Mouse (Mus musculus) midbrain, postnatal 0 days (tissue): Measurements from ENCODE around the gene Cenpp. TPM values are rescaled to one million over a fixed set of nuclear protein-coding genes. Genes with fewer than 3 reads are reported as not detected.

Experiments used
- ATAC-seq: fragments of 200-750 bp; cut with Nextera tagmentation; 2 replicates; pipeline ENCODE4 v1.8.0; 2017; ENCODE audit warnings: moderate number of reproducible peaks, mild to moderate bottlenecking, moderate TSS enrichment, moderate library complexity; ENCODE audit not compliant: low FRiP score
- DNase-seq: peaks from one replicate; pipeline ENCODE4 v3.0.0-alpha.2; 2015; ENCODE audit warnings: low spot score
- H3K27ac ChIP-seq: fragments of 300-500 bp; sonication (generic); 2 replicates; pipeline ENCODE4 v1.5.1; 2014; ENCODE audit warnings: low read depth, mild to moderate bottlenecking, low read length, mixed read lengths
- H3K27me3 ChIP-seq: fragments of 300-500 bp; sonication (generic); 2 replicates; pipeline ENCODE4 v1.6.1; 2014; ENCODE audit warnings: low read length, control low read depth, mixed read lengths; ENCODE audit not compliant: insufficient read depth
- H3K36me3 ChIP-seq: fragments of 300-500 bp; sonication (generic); 2 replicates; pipeline ENCODE4 v1.6.1; 2014; ENCODE audit warnings: low read length, control low read depth, mixed read lengths; ENCODE audit not compliant: insufficient read depth
- H3K4me1 ChIP-seq: fragments of 300-500 bp; sonication (generic); 2 replicates; pipeline ENCODE4 v1.6.1; 2014; ENCODE audit warnings: mild to moderate bottlenecking, control low read depth, antibody characterized with exemption, low read length, mixed read lengths; ENCODE audit not compliant: insufficient read depth
- H3K4me2 ChIP-seq: fragments of 300-500 bp; sonication (generic); 2 replicates; pipeline ENCODE4 v1.6.1; 2014; ENCODE audit warnings: low read depth, mild to moderate bottlenecking, low read length, mixed read lengths; ENCODE audit not compliant: poor library complexity, severe bottlenecking
- H3K4me3 ChIP-seq: fragments of 300-500 bp; sonication (generic); 2 replicates; pipeline ENCODE4 v1.5.1; 2014; ENCODE audit warnings: low read depth, mild to moderate bottlenecking, low read length, moderate library complexity
- H3K9ac ChIP-seq: fragments of 300-500 bp; sonication (generic); replicated peaks from 2 replicates; pipeline ENCODE4 v1.6.1; 2014; ENCODE audit warnings: mild to moderate bottlenecking, low read length, moderate library complexity, mixed read lengths; ENCODE audit not compliant: poor library complexity, severe bottlenecking
- H3K9me3 ChIP-seq: fragments of 300-500 bp; sonication (generic); 2 replicates; pipeline ENCODE4 v1.6.1; 2016; ENCODE audit warnings: low read length, control low read depth
- CTCF ChIP-seq: IDR thresholded peaks from 2 replicates; pipeline ENCODE4 v1.5.1; 2016; ENCODE audit warnings: antibody characterized with exemption, mild to moderate bottlenecking
- WGBS: fragments of 180-500 bp; shearing (Covaris S2); extraction: QIAGEN DNeasy Blood & Tissue Kit; methylation state at CpG from one replicate; pipeline ENCODE4 v1.1.7; 2014; 5-methylcytosine and 5-hydroxymethylcytosine counted together
- polyA plus RNA-seq: library from polyadenylated mRNA; unstranded; fragments of >200 nt; fragmentation: Nextera tagmentation; extraction: Ambion mirVana; gene quantifications from 2 replicates; pipeline ENCODE4 v1.2.1, GENCODE M21; 2015
- total RNA-seq: library from RNA; depleted of rRNA; stranded (reverse); fragments of >200 nt; gene quantifications from 2 replicates; pipeline ENCODE4 v1.2.3, GENCODE M21; 2014; rRNA removed

Cenpp gene
- total RNA-seq: 1.3 and 9.3 TPM in 2 replicates
- 6.9 and 7.1 TPM in 2 replicates for polyA plus RNA-seq

DNA sequence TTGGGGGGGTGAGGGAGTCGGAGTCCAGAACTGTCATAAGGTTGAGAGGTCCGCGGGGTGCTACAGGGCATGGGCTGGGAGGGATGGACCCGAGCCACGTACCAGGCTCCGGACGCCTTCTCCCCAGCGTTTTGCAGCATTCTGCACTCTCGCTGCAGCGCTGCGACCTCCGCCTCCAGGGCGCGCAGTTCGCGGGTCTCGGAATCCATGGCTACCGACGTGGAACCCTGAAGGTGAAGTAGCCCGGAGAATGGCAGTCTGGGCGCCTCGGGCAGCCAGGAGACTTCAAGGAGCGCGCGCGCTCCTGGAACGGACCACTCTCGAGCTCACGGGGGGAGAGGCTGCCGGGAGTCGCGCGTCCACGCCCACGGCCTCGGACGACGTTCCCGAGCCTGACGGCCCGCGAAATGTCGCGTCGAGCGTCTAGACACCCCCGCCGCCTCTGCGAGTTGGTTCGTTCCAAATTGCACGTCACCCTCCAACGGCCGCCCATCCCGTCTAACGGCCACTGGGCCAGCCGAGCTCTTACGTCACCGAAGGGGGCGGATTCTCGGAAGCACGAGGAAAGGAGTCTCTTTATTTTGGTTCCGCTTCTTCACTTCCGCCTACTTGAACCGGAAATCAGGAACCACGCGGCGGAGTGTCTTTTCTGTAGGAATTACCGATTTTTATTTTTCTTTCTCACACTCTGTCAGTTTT lies at the start of gene Cenpp, which contains the start of gene Nol8:
Gene Cenpp (minus strand): TSS at position 305 of the 699 bp plus-strand sequence.
Gene Nol8 (plus strand): TSS at position 598 of the 699 bp plus-strand sequence.
- H3K36me3 ChIP-seq: no peaks in the 10 kb centered on the region
- TF ChIP-seq CTCF: peak; percentile 41
- H3K27me3 ChIP-seq: no peaks in the 10 kb centered on the region
- 0 out of 2 replicates have a peak, but pooled peaks cover 4% of the 10 kb centered on the region for H3K4me1 ChIP-seq
- ATAC-seq: peak; percentile 99
- peak within 1 kb of the TSS; percentile 65 for H3K9ac ChIP-seq
- H3K4me3 ChIP-seq: peak within 1 kb of the TSS; percentile 78
- H3K9me3 ChIP-seq: no peaks in the 10 kb centered on the region
- DNase-seq: peak; percentile 99
- peak within 1 kb of the TSS; percentile 90 for H3K4me2 ChIP-seq
- 0 out of 2 replicates have a peak within 1 kb of the TSS, but pooled peaks have one; percentile 32 for H3K27ac ChIP-seq
- WGBS: under 1% methylated on average over 68 of the region's 68 CpGs

- 97% methylated on average over 5 of the region's 5 CpGs for WGBS
- no peaks in the 10 kb centered on the region for H3K27me3 ChIP-seq
- no peak overlapping the region for H3K9ac ChIP-seq
- H3K4me3 ChIP-seq: no peak overlapping the region
- TF ChIP-seq CTCF: no peak
- H3K36me3 ChIP-seq: peaks cover 37% of the 10 kb centered on the region
- no peak overlapping the region for H3K27ac ChIP-seq
- no peak for DNase-seq
- ATAC-seq: no peak
- H3K4me2 ChIP-seq: no peak overlapping the region
- H3K4me1 ChIP-seq: no peaks in the 10 kb centered on the region
- no peaks in the 10 kb centered on the region for H3K9me3 ChIP-seq
These were observed 38.5 kb upstream of the Cenpp start for GRCm38 (mm10) chr13:49691056-49691455.

DNA sequence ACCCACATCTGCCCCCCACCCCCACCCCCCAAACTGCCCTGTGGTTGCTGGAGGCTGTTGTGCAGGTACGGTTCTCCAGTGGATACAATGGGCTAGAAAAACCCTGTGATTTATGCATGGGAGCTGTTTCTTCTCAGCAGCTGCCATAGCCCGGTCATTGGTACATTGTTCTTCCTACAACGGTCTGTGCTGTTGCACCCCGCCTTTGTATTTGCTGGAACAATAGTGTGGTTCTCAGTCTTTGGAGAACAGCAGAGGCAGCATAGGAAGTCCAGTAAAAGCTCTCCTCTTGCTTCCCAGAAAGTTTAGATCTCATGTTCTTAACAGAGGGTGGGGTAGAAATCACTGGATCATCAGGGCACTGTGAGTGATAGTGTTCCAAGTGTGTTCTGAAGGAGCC lies 31.7 kb upstream of the Cenpp start:
- no peak overlapping the region for H3K4me3 ChIP-seq
- H3K4me1 ChIP-seq: 0 out of 2 replicates have a peak, but pooled peaks cover 3% of the 10 kb centered on the region
- no peak for DNase-seq
- H3K4me2 ChIP-seq: no peak overlapping the region
- H3K36me3 ChIP-seq: peaks cover 7% of the 10 kb centered on the region; the same call in 1 of the 2 replicates
- WGBS: 59% methylated on average over 4 of the region's 4 CpGs
- TF ChIP-seq CTCF: no peak
- no peaks in the 10 kb centered on the region for H3K9me3 ChIP-seq
- no peak for ATAC-seq
- H3K9ac ChIP-seq: no peak overlapping the region
- no peaks in the 10 kb centered on the region for H3K27me3 ChIP-seq
- H3K27ac ChIP-seq: no peak overlapping the region

GRCm38 (mm10) chr13:49682233-49682846 lies 29.8 kb upstream of the Cenpp start:
- Histone ChIP-seq H3K9ac (peak overlapping the region; percentile 80), H3K4me1 (0 out of 2 replicates have a peak, but pooled peaks cover 3% of the 10 kb centered on the region), H3K4me2 (peak overlapping the region; percentile 89), H3K4me3 (peak overlapping the region; percentile 83), H3K9me3 (no peaks in the 10 kb centered on the region), H3K27ac (peak overlapping the region; percentile 71), H3K27me3 (no peaks in the 10 kb centered on the region), H3K36me3 (peaks cover 4% of the 10 kb centered on the region; the same call in 1 of the 2 replicates)
- peak; percentile 73 for ATAC-seq
- under 1% methylated on average over 20 of the region's 20 CpGs for WGBS
- no peak for TF ChIP-seq CTCF
- no peak for DNase-seq

- no peak for TF ChIP-seq CTCF
- ATAC-seq (peak; percentile 100), DNase-seq (peak; percentile 98)
- Histone ChIP-seq H3K27ac (peak within 1 kb of the TSS; percentile 71), H3K9ac (peak within 1 kb of the TSS; percentile 80), H3K4me2 (peak within 1 kb of the TSS; percentile 89), H3K4me3 (peak within 1 kb of the TSS; percentile 83), H3K36me3 (peaks cover 8% of the 10 kb centered on the region; the same call in 1 of the 2 replicates), H3K4me1 (0 out of 2 replicates have a peak, but pooled peaks cover 3% of the 10 kb centered on the region), H3K9me3 (no peaks in the 10 kb centered on the region), H3K27me3 (no peaks in the 10 kb centered on the region)
- 5% methylated on average over 26 of the region's 26 CpGs for WGBS
These were observed 29.0 kb upstream of the Cenpp start, which contains the start of gene Iars for GRCm38 (mm10) chr13:49681351-49682232. TSS of gene Iars (plus strand) at chr13:49682100.
